Mouse (Mus musculus): ENCODE data around the gene Spata1.

Spata1 gene

DNA sequence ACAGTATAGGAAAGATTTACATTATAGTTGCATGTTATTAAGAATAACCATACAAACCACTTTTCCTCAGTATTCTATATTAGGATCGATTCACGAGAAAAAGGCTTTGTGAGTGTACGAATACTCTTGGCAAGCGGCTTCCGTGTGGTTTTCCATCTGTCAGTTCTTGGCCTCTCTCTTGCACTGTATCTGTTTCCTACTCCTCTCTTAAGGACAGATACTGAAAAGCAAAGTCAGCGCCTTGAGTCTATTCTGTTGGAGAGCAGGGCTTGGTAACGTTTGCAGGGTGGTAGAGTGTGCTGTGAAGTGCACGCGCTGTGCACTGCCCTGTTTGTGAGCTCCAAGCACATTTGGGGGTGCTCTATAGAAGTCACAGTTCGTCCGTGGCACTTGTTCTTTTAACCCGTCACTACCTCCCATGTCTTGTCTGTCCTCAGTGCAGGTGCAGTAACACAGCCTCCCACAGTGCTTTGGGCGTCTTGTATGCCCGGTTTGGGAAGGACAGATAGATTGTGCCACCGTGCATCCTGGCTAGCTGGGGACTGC is 79.5 kb downstream of the Spata1 start:
- no peak for DNase-seq (ENCODE audit: low read depth, low spot score)

DNA sequence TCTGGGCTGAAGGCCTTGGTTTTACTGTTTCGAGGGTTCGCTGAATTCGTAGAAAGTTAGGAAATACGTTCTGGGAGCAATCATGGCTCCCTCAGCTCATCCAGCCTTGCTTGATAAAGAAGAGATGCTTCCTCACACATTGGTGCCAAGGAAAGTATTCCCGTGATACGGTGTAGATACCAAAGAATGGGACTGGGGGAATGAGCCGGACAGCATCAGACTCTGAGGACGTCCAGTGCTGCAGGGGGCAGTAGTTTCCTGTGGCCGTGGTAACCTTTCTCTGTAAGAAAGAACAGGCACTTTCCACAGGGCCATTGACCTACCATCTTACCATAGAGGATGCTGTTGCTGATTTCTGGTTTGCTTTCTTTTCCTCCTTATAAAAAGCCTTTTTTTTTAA is 80.0 kb downstream of the Spata1 start:
- no peak for DNase-seq (ENCODE audit: low read depth, low spot score)

DNA sequence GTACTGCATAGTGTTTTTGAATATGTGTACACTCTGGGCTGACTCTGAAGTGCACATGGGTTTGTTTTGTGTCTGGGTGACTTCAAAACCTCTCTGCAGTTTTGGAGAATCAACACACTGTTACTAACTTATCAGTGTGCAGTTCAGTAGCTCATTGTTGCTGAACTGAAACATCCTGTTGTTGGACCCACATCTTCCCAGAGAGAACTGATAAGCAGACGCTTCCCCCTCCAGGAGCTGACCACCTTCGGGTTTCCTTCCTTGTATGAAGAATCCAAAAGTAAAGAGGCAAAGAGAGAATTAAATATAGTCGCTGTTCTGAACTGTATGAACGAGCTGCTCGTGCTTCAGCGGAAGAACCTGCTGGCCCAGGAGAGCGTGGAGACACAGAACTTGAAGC is 80.7 kb downstream of the Spata1 start:
- no peak for DNase-seq (ENCODE audit: low read depth, low spot score)

DNA sequence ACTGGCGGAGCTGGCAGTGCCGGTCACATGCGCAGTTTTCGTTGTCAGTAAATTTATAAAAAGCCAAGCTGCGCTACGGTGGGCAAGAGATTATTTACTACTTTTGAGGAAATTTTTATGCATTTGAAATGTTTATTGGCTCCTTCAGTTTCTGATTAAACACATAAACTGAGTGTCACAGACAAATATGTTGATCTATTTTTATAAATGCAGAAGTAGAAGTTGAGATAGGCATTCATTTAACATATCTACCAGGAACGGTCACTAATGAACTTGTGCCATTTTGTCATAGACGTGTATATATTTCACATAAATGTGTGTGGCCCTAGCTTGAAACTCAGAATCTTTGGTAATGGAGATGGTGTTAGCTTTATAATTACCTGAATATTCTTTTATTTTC is 81.7 kb downstream of the Spata1 start:
- no peak for DNase-seq (ENCODE audit: low read depth, low spot score)

DNA sequence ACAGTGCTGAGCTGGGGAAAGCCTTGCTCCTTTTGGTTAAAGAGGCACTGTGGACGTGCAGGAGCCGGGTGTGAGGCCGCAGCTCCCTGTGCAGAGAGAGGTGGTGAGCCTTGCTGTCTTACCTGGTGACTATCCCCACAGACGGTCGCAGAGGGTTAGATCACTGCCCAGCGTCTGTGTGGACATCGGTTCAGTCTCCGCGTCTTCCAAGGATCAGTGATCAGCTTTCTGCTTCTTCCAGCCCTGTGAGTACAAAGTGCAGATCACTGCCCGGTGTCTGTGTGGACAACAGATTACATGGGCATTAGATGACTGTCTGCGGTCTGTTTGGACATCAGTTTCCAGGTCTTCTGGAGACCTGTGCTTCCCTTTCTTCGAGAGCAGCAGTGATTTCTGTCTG is 85.0 kb downstream of the Spata1 start:
- no peak for DNase-seq (ENCODE audit: low read depth, low spot score)

- DNase-seq (ENCODE audit: low read depth, low spot score): no peak
Observed at GRCm38 (mm10) chr3:146413992-146414391, 85.6 kb downstream of the Spata1 start.

- DNase-seq (ENCODE audit: low read depth, low spot score): no peak
Observed at GRCm38 (mm10) chr3:146413016-146413415, 86.5 kb downstream of the Spata1 start.

GRCm38 (mm10) chr3:146412480-146412879 is 87.1 kb downstream of the Spata1 start:
- DNase-seq (ENCODE audit: low read depth, low spot score): no peak

- DNase-seq (ENCODE audit: low read depth, low spot score): no peak
Observed at GRCm38 (mm10) chr3:146412008-146412407, 87.5 kb downstream of the Spata1 start.

DNA sequence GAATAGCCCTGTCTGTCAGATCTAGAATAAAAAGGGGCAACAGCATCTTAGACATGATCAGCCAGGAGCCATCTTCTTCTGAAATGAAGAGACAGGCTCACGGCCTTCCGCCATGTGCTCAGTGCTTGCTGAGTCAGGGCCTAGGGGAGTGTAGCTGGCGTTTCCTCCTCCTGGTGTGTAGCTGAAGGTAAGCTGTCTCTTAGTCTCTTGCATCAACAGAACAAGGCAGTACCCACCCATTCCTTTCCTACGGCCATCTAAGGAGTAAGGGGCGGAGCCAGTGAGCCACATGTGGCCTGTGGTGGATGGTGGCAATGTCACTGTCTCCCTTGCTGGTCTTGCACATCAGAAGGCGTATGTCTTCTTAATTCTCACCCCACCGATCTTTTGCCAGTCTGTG is 89.4 kb downstream of the Spata1 start:
- DNase-seq (ENCODE audit: low read depth, low spot score): no peak

Data from CD4-positive helper T cell, adult 2 months (primary cell).